Mouse (Mus musculus) heart, embryonic 14.5 days (tissue): ENCODE results near the gene Cdk5rap1. TPM values are rescaled to one million over a fixed set of nuclear protein-coding genes. Genes with fewer than 3 reads are reported as not detected.

Experiments used
- ATAC-seq: fragments of 200-750 bp; cut with Nextera tagmentation; 2 replicates; pipeline ENCODE4 v1.8.0; 2017; ENCODE audit warnings: low read depth, moderate TSS enrichment; ENCODE audit not compliant: insufficient number of reproducible peaks, insufficient read depth, low FRiP score
- H3K27ac ChIP-seq, 2 experiments: fragments of 200-500 bp in 1 of 2; fragments of 300-500 bp in 1 of 2; sonication (generic) in 1 of 2; replicated peaks in 1 of 2; 2 replicates each; pipeline ENCODE4 v1.5.1; 2012 to 2014; ENCODE audit warnings: low read depth in 2 of 2, low read length in 2 of 2, control low read depth in 1 of 2, mild to moderate bottlenecking in 1 of 2, mixed read lengths in 1 of 2; ENCODE audit not compliant: control insufficient read depth in 1 of 2, insufficient read depth in 1 of 2
- H3K27me3 ChIP-seq: fragments of 300-500 bp; sonication (generic); 2 replicates; pipeline ENCODE4 v1.6.1; 2014; ENCODE audit warnings: mild to moderate bottlenecking, low read length, control low read depth; ENCODE audit not compliant: control insufficient read depth, insufficient read depth
- H3K36me3 ChIP-seq: fragments of 300-500 bp; sonication (generic); 2 replicates; pipeline ENCODE4 v1.6.1; 2014; ENCODE audit warnings: mild to moderate bottlenecking, control low read depth, low read length, mixed read lengths; ENCODE audit not compliant: control insufficient read depth, insufficient read depth
- H3K4me1 ChIP-seq, 2 experiments: fragments of 200-500 bp in 1 of 2; fragments of 300-500 bp in 1 of 2; sonication (generic) in 1 of 2; 2 replicates each; pipeline ENCODE4 v1.6.1; 2012 to 2014; ENCODE audit warnings: low read length in 2 of 2, control low read depth in 1 of 2, mixed read lengths in 1 of 2; ENCODE audit not compliant: control insufficient read depth in 2 of 2, insufficient read depth in 2 of 2
- H3K4me2 ChIP-seq: fragments of 300-500 bp; sonication (generic); 2 replicates; pipeline ENCODE4 v1.6.1; 2014; ENCODE audit warnings: mild to moderate bottlenecking, low read length
- H3K4me3 ChIP-seq, 2 experiments: fragments of 200-500 bp in 1 of 2; fragments of 300-500 bp in 1 of 2; sonication (generic) in 1 of 2; 2 replicates each; pipeline ENCODE4 v1.5.1; 2012 to 2014; ENCODE audit warnings: low read length in 2 of 2, mild to moderate bottlenecking in 2 of 2, control low read depth in 1 of 2, low read depth in 1 of 2, moderate library complexity in 1 of 2; ENCODE audit not compliant: control insufficient read depth in 1 of 2, insufficient read depth in 1 of 2
- H3K9ac ChIP-seq: fragments of 300-500 bp; sonication (generic); 2 replicates; pipeline ENCODE4 v1.6.1; 2014; ENCODE audit warnings: mild to moderate bottlenecking, low read length
- H3K9me3 ChIP-seq: fragments of 300-500 bp; sonication (generic); 2 replicates; pipeline ENCODE4 v1.6.1; 2016; ENCODE audit warnings: low read length, control low read depth; ENCODE audit not compliant: control insufficient read depth
- WGBS: fragments of 180-500 bp; shearing (Covaris S2); extraction: QIAGEN DNeasy Blood & Tissue Kit; methylation state at CpG from one replicate; pipeline ENCODE4 v1.1.7; 2014; 5-methylcytosine and 5-hydroxymethylcytosine counted together
- polyA plus RNA-seq: library from polyadenylated mRNA; unstranded; fragments of >200 nt; fragmentation: Nextera tagmentation; extraction: Ambion mirVana; gene quantifications from 2 replicates; pipeline ENCODE4 v1.2.1, GENCODE M21; 2014

Cdk5rap1 gene
- polyA plus RNA-seq, 1 experiment from 2014 or later: 14.4 TPM

- no peak overlapping the region for H3K9ac ChIP-seq
- no peak overlapping the region for H3K4me2 ChIP-seq
- H3K4me1 ChIP-seq: peaks cover 4 to 25% of the 10 kb centered on the region in 2 experiments
- peak overlapping the region in 1 of 2 experiments; percentile 39; a peak in 2 of 4 replicates for H3K27ac ChIP-seq
- no peaks in the 10 kb centered on the region for H3K36me3 ChIP-seq
- H3K9me3 ChIP-seq: no peaks in the 10 kb centered on the region
- no peak overlapping the region for H3K4me3 ChIP-seq
- ATAC-seq: no peak
- H3K27me3 ChIP-seq: no peaks in the 10 kb centered on the region
- 47% methylated on average over 2 of the region's 2 CpGs for WGBS
Measured at GRCm38 (mm10) chr2:154410355-154410754, 37.5 kb upstream of the Cdk5rap1 start.

- 2% methylated on average over 84 of the region's 84 CpGs for WGBS
- H3K4me1 ChIP-seq: peaks cover 16 to 42% of the 10 kb centered on the region in 2 experiments
- peak within 1 kb of the TSS; percentile 91 for H3K9ac ChIP-seq
- peak within 1 kb of the TSS; percentile 77 for H3K4me2 ChIP-seq
- peak; percentile 81 for ATAC-seq
- no peaks in the 10 kb centered on the region for H3K27me3 ChIP-seq
- peak within 1 kb of the TSS; percentile 28 to 88 for H3K27ac ChIP-seq
- no peaks in the 10 kb centered on the region for H3K36me3 ChIP-seq
- no peaks in the 10 kb centered on the region for H3K9me3 ChIP-seq
- peak within 1 kb of the TSS; percentile 62 to 81 for H3K4me3 ChIP-seq
Measured at GRCm38 (mm10) chr2:154407643-154408445, 35.0 kb upstream of the Cdk5rap1 start, which contains the start of gene Snta1. Gene Snta1 (minus strand): TSS chr2:154408099.

DNA sequence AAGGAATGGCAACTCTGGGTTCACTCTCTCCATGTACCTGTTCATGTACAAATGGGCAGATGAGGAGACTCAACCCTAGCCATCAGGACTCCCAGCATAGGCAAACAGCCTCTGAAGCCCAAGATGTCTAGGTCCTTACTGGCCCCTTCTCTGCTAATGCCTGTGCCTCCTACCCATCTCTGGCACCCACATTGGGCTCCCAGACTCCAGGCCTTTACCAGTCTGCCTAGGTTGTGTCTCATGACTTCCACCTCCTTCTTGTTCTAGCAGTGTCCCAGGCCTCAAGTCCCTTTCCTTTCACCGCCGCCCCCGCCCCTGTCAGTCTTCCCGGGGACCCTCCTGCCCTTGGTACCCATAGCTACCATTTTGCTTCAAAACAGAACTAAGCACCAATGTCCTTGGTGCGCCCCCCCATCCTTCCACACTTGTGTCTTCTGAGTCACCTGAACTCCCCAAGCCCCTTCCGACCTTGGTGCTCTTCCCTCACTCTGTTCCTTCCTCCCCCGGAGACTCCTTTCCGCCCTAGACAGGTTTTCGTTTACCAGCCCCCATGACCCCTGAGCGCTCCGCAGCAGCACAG is 34.3 kb upstream of the Cdk5rap1 start:
- Histone ChIP-seq H3K4me3 (peak overlapping the region; percentile 62 to 81), H3K27me3 (no peaks in the 10 kb centered on the region), H3K27ac (peak overlapping the region; percentile 28 to 88), H3K4me1 (peaks cover 18 to 46% of the 10 kb centered on the region in 2 experiments), H3K4me2 (peak overlapping the region; percentile 77), H3K9me3 (no peaks in the 10 kb centered on the region), H3K9ac (peak overlapping the region; percentile 91), H3K36me3 (peaks cover 2% of the 10 kb centered on the region; the same call in 1 of the 2 replicates)
- ATAC-seq: no peak
- 19% methylated on average over 11 of the region's 11 CpGs for WGBS

DNA sequence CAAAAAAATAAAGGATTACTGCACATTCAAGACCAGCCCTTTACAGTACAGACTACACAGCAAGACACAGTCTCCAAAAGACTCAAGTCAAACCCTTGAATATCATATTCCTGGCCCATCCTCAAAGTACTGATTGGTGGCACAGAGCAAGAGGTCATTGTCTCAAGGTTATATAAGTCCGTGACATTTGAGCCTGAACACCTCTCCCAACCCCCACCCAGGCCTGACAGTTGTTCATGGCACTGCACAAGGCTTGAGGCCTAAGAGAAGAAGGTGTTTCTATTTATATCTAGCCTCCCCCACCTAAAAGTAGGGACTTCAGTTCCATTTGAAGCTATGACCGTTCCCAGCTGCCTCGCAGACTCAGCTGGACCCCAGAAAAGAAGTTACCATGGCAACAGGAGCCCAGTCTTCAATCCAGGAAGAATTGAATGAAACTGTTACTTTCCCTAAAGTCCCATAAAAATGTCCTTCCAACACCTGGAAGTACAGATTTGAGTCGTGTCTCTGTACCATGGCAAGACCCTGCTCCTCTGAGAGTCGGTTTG is 32.7 kb upstream of the Cdk5rap1 start:
- Histone ChIP-seq H3K4me2 (peak overlapping the region; percentile 77), H3K36me3 (peaks cover 10% of the 10 kb centered on the region; the same call in 1 of the 2 replicates), H3K4me3 (peak overlapping the region in 1 of 2 experiments; percentile 81; a peak in 1 of 4 replicates), H3K4me1 (peaks cover 18 to 45% of the 10 kb centered on the region in 2 experiments), H3K9me3 (no peaks in the 10 kb centered on the region), H3K27ac (peak overlapping the region; percentile 61 to 88), H3K9ac (peak overlapping the region; percentile 91; the same call in 1 of the 2 replicates), H3K27me3 (no peaks in the 10 kb centered on the region)
- no peak for ATAC-seq
- WGBS: 34% methylated on average over 5 of the region's 5 CpGs

- Histone ChIP-seq H3K27ac (peak overlapping the region; percentile 92 to 97), H3K27me3 (no peaks in the 10 kb centered on the region), H3K9ac (peak overlapping the region; percentile 27), H3K36me3 (peaks cover 27% of the 10 kb centered on the region), H3K4me3 (no peak overlapping the region), H3K9me3 (no peaks in the 10 kb centered on the region), H3K4me1 (peaks cover 20 to 38% of the 10 kb centered on the region in 2 experiments), H3K4me2 (peak overlapping the region; percentile 47)
- peak; percentile 84 for ATAC-seq
- 1% methylated on average over 7 of the region's 7 CpGs for WGBS
Measured at GRCm38 (mm10) chr2:154402811-154403210, 30.0 kb upstream of the Cdk5rap1 start.

DNA sequence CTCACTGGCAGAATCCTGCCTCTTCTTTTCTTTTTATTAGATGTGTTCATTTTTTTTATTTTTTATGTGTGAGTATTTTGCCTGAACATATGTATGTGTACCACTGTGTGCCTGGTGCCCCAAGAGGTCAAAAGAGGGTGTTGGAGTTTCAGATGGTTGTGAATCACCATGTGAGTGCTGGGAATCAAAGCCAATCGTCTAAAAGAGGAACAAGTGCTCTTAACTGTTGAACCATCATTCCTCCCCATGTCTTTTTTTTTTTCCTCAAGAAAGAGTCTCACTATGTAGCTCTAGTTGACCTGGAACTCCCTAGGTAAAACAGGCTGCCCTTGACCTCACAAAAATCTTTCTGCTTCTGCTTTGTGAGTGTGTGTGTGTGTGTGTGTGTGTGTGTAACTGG is 29.2 kb upstream of the Cdk5rap1 start:
- H3K9ac ChIP-seq: no peak overlapping the region
- no peak overlapping the region for H3K4me3 ChIP-seq
- H3K27ac ChIP-seq: no peak overlapping the region
- peaks cover 29% of the 10 kb centered on the region for H3K36me3 ChIP-seq
- H3K4me1 ChIP-seq: peaks cover 20 to 38% of the 10 kb centered on the region in 2 experiments
- H3K9me3 ChIP-seq: no peaks in the 10 kb centered on the region
- no peak for ATAC-seq
- 30% methylated on average over 1 of the region's 1 CpGs for WGBS
- H3K4me2 ChIP-seq: no peak overlapping the region
- no peaks in the 10 kb centered on the region for H3K27me3 ChIP-seq

- Histone ChIP-seq H3K4me1 (peaks cover 15 to 30% of the 10 kb centered on the region in 2 experiments), H3K4me2 (no peak overlapping the region), H3K9ac (no peak overlapping the region), H3K27ac (peak overlapping the region in 1 of 2 experiments; percentile 10; a peak in 1 of 4 replicates), H3K27me3 (no peaks in the 10 kb centered on the region), H3K36me3 (peaks cover 29% of the 10 kb centered on the region), H3K9me3 (no peaks in the 10 kb centered on the region), H3K4me3 (no peak overlapping the region)
- no peak for ATAC-seq
- WGBS: 88% methylated on average over 2 of the region's 2 CpGs
Measured at GRCm38 (mm10) chr2:154399325-154399724, 26.5 kb upstream of the Cdk5rap1 start.
